Mouse (Mus musculus): ENCODE measurements around the gene Thap12.

DNA sequence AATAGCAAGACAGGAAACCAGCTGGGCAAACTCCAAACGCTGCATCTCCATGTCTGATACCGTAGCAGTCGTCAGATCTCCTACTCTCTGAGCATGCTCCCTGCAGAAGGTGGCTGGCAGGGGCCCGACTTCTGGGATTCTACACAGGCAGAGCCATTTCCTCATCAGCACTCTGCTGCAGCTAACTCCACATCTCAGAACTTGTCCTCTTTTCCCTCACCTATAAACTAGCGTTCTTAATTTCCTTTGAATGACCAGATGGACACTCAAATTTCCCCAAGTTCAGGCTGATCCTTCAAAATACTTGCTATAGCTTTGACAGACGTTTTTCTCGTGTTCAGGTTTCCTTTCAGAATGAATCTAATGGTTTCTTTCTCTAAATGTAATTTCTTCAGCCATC lies 1.1 kb upstream of the Thap12 start:
- TF ChIP-seq E2F4 (IDR thresholded peaks at IDR 0.05; ENCODE audit: borderline replicate concordance, low read depth, low read length) (no peak), ZMIZ1 (IDR thresholded peaks at IDR 0.05; ENCODE audit: low read depth, low read length) (no peak), TAL1 (IDR thresholded peaks at IDR 0.05; ENCODE audit: low read length) (no peak), GABPA (IDR thresholded peaks at IDR 0.05; ENCODE audit: low read depth, low read length) (no peak), EP300 (IDR thresholded peaks at IDR 0.05; ENCODE audit: low read depth in 1 of 2, low read length in 2 of 2) (no peak), RCOR1 (IDR thresholded peaks at IDR 0.05; ENCODE audit: low read depth, low read length) (no peak)
